In genomic region chr4:110350856-110351177, GRCm38 (mm10) we compare ENCODE assay signal across 9 mouse cellular contexts. TPM values are rescaled to one million over a fixed set of nuclear protein-coding genes. Genes with fewer than 3 reads are reported as not detected.
A peak's percentile ranks its signal among the peaks of the same experiment; 100 is the strongest.
DNase-seq lines count a peak whose midpoint lies in the region; ATAC-seq and TF ChIP-seq lines count a peak whose summit lies in the region.
"Had no signal": no experiment of that assay in that cellular context is flagged by ENCODE, and none has a peak within 500 bp of the region (broad histone marks: within the 10 kb centered on the region; RNA-seq: fewer than 3 reads in every experiment).

No protein-coding gene starts in this region.

- DNase-seq in embryo, embryonic 11.5 days (ENCODE audit: low read depth, low spot score): peak; percentile 11
- DNase-seq in embryo, embryonic 9.5 days (ENCODE audit: extremely low spot score): no peak
- DNase-seq in lung, postnatal 0 days (ENCODE audit: low spot score): no peak
- no peak for DNase-seq in lung, adult 18-20 months
- DNase-seq in cerebellum, postnatal 10 days: no peak
- no peak for DNase-seq in gastrocnemius, postnatal 4 days (ENCODE audit: low spot score in 2 of 2)

- H3K4me2 ChIP-seq in lung, postnatal 0 days (replicated peaks; ENCODE audit: low read depth, low read length): peak overlapping the region; percentile 95
- peak overlapping the region; percentile 84 for H3K4me2 ChIP-seq in limb, embryonic 13.5 days (replicated peaks)
- peak overlapping the region; percentile 97 for H3K4me2 ChIP-seq in stomach, embryonic 16.5 days (ENCODE audit: low read depth, low read length)

- no peak for TF ChIP-seq CTCF in lung, postnatal 0 days (IDR thresholded peaks at IDR 0.05)

- no peak for ATAC-seq in lung, postnatal 0 days
- no peak for ATAC-seq in limb, embryonic 13.5 days (ENCODE audit: low FRiP score, low read depth)
- no peak for ATAC-seq in stomach, embryonic 16.5 days (ENCODE audit: insufficient read depth, low FRiP score)

- H3K4me1 ChIP-seq in lung, postnatal 0 days (ENCODE audit: insufficient read depth, low read depth, low read length): no peaks in the 10 kb centered on the region
- peaks cover 5% of the 10 kb centered on the region; the same call in 1 of the 2 replicates for H3K4me1 ChIP-seq in limb, embryonic 13.5 days
- no peaks in the 10 kb centered on the region for H3K4me1 ChIP-seq in stomach, embryonic 16.5 days (ENCODE audit: control insufficient read depth, insufficient read depth, low read length)

- peak overlapping the region; percentile 45; the same call in 1 of the 2 replicates for H3K4me3 ChIP-seq in lung, postnatal 0 days (ENCODE audit: low read depth, low read length)
- peak overlapping the region; percentile 67 for H3K4me3 ChIP-seq in limb, embryonic 13.5 days
- peak overlapping the region; percentile 70 for H3K4me3 ChIP-seq in stomach, embryonic 16.5 days (replicated peaks; ENCODE audit: low read length)

- no peak for TF ChIP-seq EP300 in lung, postnatal 0 days (IDR thresholded peaks at IDR 0.05)

- H3K27me3 ChIP-seq in lung, postnatal 0 days (replicated peaks; ENCODE audit: insufficient read depth, low read length): no peaks in the 10 kb centered on the region
- H3K27me3 ChIP-seq in limb, embryonic 13.5 days: no peaks in the 10 kb centered on the region
- H3K27me3 ChIP-seq in stomach, embryonic 16.5 days (ENCODE audit: control insufficient read depth, insufficient read depth, low read length): no peaks in the 10 kb centered on the region

- no peaks in the 10 kb centered on the region for H3K9me3 ChIP-seq in lung, postnatal 0 days (ENCODE audit: low read length)
- no peaks in the 10 kb centered on the region for H3K9me3 ChIP-seq in limb, embryonic 13.5 days
- H3K9me3 ChIP-seq in stomach, embryonic 16.5 days (replicated peaks; ENCODE audit: control insufficient read depth, low read length): no peaks in the 10 kb centered on the region

- H3K36me3 ChIP-seq in lung, postnatal 0 days (ENCODE audit: insufficient read depth, low read length): no peaks in the 10 kb centered on the region
- no peaks in the 10 kb centered on the region for H3K36me3 ChIP-seq in limb, embryonic 13.5 days
- no peaks in the 10 kb centered on the region for H3K36me3 ChIP-seq in stomach, embryonic 16.5 days (ENCODE audit: control insufficient read depth, insufficient read depth, low read length)

- 10% methylated on average over 6 of the region's 6 CpGs for WGBS in lung, postnatal 0 days
- 10% methylated on average over 6 of the region's 6 CpGs for WGBS in limb, embryonic 13.5 days
- WGBS in stomach, embryonic 16.5 days: 8% methylated on average over 6 of the region's 6 CpGs

- no peak overlapping the region for H3K9ac ChIP-seq in lung, postnatal 0 days (replicated peaks; ENCODE audit: low read depth)
- H3K9ac ChIP-seq in limb, embryonic 13.5 days: peak overlapping the region; percentile 76
- H3K9ac ChIP-seq in stomach, embryonic 16.5 days (ENCODE audit: low read length): peak overlapping the region; percentile 76; the same call in 1 of the 2 replicates

- no peak overlapping the region for H3K27ac ChIP-seq in lung, postnatal 0 days (ENCODE audit: low read length)
- H3K27ac ChIP-seq in limb, embryonic 13.5 days: no peak overlapping the region
- H3K27ac ChIP-seq in stomach, embryonic 16.5 days (ENCODE audit: low read length): no peak overlapping the region

RNA-seq across cellular contexts. Expression of gene Elavl4, which starts 0.9 kb away (rescaled TPM):
- 0.16 and 0.29 TPM in 2 replicates for polyA plus RNA-seq in lung, postnatal 0 days (2015; fragmentation: Nextera tagmentation; extraction: Ambion mirVana)
- 3.0 and 3.4 TPM in 2 replicates for polyA plus RNA-seq in limb, embryonic 13.5 days (2015; fragmentation: Nextera tagmentation; extraction: Ambion mirVana)
- 35.3 and 35.4 TPM in 2 replicates for polyA plus RNA-seq in stomach, embryonic 16.5 days (2015; fragmentation: Nextera tagmentation; extraction: Ambion mirVana)
- total RNA-seq in gastrocnemius, postnatal 4 days (2021): under 1 TPM; 0.29 to 0.52 TPM
- polyA plus RNA-seq: C2C12 had no signal

RNA-seq across cellular contexts. Expression of gene Agbl4, which starts 46.6 kb away (rescaled TPM):
- 0.50 and 0.69 TPM in 2 replicates for polyA plus RNA-seq in lung, postnatal 0 days (2015; fragmentation: Nextera tagmentation; extraction: Ambion mirVana)
- 0.27 and 0.49 TPM in 2 replicates for polyA plus RNA-seq in limb, embryonic 13.5 days (2015; fragmentation: Nextera tagmentation; extraction: Ambion mirVana)
- 0.21 TPM in 1 of 2 replicates, not detected in the other for polyA plus RNA-seq in stomach, embryonic 16.5 days (2015; fragmentation: Nextera tagmentation; extraction: Ambion mirVana)
- not detected for total RNA-seq in gastrocnemius, postnatal 4 days (2021)
- polyA plus RNA-seq: C2C12 had no signal
